Mouse (Mus musculus): Measurements from ENCODE around the gene Lgalsl.

Lgalsl gene

GRCm38 (mm10) chr11:20786191-20786590 is 44.7 kb downstream of the Lgalsl start:
- in situ Hi-C loops (cut with MboI; ENCODE audit: low sequenced_read_pairs) = loop anchor here (25.0 kb wide), 1 partner anchor 676 kb away; no protein-coding TSS in a partner anchor

GRCm38 (mm10) chr11:20785186-20785585 is 45.7 kb downstream of the Lgalsl start:
- in situ Hi-C loops (cut with MboI; ENCODE audit: low sequenced_read_pairs) = loop anchor here (25.0 kb wide), 1 partner anchor 677 kb away; no protein-coding TSS in a partner anchor

DNA sequence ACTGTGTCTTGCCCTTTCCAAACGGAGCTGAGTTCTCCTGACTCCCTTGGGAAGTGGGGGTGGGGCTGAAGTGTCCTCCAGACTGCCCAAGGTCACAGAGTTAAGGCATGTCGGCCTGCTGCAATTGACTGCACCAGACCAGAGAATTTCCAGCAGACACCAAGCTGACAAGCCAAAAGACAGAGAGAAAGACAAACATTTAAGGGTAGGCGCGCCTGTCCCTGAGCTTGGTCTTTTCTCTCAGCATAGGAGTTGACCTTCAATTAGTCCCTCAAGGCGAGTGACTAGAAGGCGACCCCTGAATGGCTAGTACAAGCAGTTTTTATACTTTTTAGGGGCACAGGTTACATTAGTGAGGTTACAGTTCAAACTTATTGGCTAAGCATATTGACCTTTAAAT is 46.1 kb downstream of the Lgalsl start:
- in situ Hi-C loops (cut with MboI; ENCODE audit: low sequenced_read_pairs) = loop anchor here (25.0 kb wide), 1 partner anchor 678 kb away; no protein-coding TSS in a partner anchor

DNA sequence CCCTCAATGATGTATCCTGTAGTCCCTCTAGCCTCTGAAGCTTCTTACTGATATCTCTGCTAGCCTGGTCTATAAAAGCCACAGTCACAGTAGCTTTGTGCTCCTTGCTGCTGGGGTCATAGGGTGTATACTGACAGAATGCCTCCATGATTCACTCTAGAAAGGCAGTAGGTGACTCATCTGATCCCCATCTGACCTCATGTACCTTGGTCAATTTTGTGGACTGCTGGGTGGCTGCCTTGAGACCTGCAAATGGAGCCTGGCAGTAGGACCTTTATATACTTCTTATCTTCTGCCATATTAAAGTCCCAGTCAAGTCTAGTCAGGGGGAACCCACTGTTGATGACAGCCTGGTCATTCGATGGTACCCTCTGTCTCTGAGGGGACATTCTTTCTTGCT is 47.4 kb downstream of the Lgalsl start:
- in situ Hi-C loops (cut with MboI; ENCODE audit: low sequenced_read_pairs) = loop anchor here (25.0 kb wide), 1 partner anchor 679 kb away; no protein-coding TSS in a partner anchor

DNA sequence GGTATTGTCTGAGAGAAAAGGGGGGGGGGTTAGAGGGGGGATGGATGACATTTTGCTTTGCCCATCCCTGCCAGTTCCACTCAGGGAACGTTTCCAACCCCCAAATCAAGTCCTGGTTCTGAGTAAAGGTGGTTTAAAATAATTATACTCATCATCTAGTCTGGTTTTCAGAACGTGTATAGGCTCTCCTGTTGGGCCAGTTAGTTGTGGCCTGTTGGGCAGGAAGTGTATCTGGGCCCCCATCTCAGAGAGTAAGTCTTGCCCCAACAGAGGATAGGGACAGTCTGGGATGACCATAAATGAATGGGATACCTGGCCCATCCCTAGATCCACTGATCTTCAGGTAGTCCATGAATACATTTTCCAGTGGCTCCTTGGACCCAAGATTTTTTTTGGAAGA is 48.2 kb downstream of the Lgalsl start:
- in situ Hi-C loops (cut with MboI; ENCODE audit: low sequenced_read_pairs) = loop anchor here (25.0 kb wide), 1 partner anchor 680 kb away; no protein-coding TSS in a partner anchor

- in situ Hi-C loops (cut with MboI; ENCODE audit: low sequenced_read_pairs) = loop anchor here (25.0 kb wide), 1 partner anchor 682 kb away; no protein-coding TSS in a partner anchor
Observed at GRCm38 (mm10) chr11:20780312-20780711, 50.5 kb downstream of the Lgalsl start.

DNA sequence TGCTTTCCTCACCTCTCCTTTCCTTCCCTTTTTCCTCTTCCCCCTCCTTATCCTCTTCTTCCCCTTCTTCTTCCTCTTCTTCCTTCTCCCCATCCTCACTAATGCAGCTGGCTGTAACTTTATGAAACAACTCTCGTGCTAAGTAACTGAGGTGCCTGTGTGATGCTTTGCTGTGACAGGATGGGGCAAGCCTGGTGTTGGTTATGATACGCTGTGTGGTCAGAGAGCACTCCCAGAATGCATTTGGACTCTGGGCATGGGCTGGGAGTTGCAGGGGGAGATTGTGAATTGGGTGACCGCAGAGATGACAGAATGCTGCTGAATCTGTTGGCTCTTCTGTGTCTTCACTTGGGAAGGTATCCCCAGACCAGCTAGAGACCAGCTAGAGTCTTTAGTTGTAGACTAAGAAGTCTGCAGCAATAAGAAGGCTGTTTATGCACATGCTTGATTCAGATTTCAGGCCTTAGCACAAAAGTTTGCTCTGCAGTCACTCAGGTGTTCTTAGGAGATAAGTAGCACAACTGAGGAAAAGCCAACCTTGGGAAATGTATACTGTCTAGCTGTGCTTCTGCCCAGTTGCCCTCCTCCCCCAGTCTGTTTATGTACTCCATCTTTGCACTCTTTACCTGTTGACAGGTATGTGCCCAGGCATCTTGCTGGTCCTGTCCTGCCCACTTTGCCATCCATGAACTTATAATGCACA is 51.8 kb downstream of the Lgalsl start:
- in situ Hi-C loops (cut with MboI; ENCODE audit: low sequenced_read_pairs) = loop anchor here (25.0 kb wide), 1 partner anchor 683 kb away; no protein-coding TSS in a partner anchor

DNA sequence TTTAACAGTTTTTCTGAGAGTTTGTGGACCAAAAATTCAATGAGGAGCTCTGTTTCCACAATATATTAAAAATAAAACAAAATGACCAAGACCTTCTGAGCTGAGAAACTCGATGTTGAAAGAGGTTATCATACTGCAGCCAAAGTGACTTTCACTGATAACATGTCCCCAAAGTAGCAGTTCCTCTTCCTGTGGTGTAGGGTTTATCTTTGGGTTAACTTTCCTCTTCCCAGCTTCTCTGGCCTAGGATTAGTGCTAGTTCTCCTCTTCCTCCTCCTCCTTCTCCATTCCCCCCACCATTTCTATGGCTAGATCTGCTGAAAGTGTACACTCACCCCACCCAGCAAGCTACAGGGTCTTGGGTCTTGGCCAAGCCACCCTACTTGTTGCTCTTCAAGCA is 52.6 kb downstream of the Lgalsl start:
- in situ Hi-C loops (cut with MboI; ENCODE audit: low sequenced_read_pairs) = loop anchor here (25.0 kb wide), 1 partner anchor 684 kb away; no protein-coding TSS in a partner anchor

DNA sequence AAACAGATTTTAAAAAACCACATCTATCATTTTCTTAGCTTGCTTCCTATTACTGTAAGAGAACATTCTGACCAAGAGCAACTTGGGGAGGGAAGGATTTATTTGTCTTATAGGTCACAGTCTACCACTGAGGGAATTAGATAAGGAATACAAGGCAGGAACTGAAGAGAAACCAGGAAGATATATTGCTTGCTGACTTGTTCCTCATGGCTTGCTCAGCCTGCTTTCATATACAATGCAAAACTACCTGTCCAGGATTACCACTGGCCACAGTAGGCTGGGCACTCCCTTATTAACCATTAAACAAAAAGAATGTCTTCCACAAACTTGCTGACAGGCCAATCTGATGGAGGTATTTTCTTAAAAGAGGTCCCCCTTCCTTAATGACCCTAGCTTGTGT is 54.2 kb downstream of the Lgalsl start:
- in situ Hi-C loops (cut with MboI; ENCODE audit: low sequenced_read_pairs) = loop anchor here (25.0 kb wide), 1 partner anchor 686 kb away; no protein-coding TSS in a partner anchor
